Mouse (Mus musculus): ENCODE data around the gene Lamc1. TPM values are rescaled to one million over a fixed set of nuclear protein-coding genes. Genes with fewer than 3 reads are reported as not detected.

The Lamc1 gene
- polyA plus RNA-seq, 1 experiment from 2014 or later: 14.5 TPM

GRCm38 (mm10) chr1:153291416-153291815 lies 41.2 kb downstream of the Lamc1 start:
- 78% methylated on average over 4 of the region's 4 CpGs for WGBS
- Histone ChIP-seq H3K36me3 (no peaks in the 10 kb centered on the region), H3K9me3 (no peaks in the 10 kb centered on the region), H3K27me3 (no peaks in the 10 kb centered on the region), H3K9ac (replicated peaks) (no peak overlapping the region), H3K4me2 (replicated peaks) (no peak overlapping the region), H3K4me3 (no peak overlapping the region), H3K27ac (replicated peaks) (no peak overlapping the region), H3K4me1 (0 out of 2 replicates have a peak, but pooled peaks cover 8% of the 10 kb centered on the region)
- no peak for ATAC-seq (replicated peaks)

DNA sequence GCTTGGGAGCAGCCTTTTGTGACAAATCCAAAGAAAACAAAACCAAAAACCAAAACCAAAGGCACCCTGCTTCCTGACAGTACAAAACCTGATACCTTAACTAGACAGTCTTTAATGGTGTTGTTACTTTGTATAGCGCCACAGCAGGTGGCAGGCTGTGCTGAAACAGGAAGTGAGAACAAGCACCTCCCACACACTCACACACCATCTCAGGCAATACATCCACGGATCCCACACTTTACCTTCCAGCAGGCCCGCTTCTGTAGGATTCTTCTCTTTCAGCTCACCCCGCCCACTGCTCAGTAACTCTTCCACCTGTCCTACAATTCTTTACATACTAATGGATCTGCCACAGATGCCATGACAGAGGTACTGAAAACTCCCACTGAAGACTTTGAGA lies 44.6 kb downstream of the Lamc1 start:
- WGBS: 82% methylated on average over 4 of the region's 4 CpGs

DNA sequence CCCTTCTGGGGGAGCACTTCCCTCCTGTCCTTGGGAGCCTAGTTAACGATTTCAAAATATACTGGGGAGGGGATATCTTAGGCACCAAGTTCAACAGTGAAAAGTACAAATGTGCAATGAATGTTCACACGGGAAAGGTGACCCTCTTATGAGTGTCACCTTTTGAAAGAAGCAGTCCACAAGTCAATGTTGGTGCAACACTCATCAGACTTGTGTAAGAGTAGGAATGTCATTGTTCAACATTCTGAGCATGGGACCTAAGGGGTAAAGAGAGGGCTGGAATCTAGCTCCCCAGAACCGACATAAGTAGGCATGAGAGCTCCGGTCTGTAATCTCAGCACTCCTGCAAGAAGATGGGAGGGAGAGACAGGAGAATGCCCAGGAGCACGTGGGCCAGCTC lies 45.1 kb downstream of the Lamc1 start:
- H3K27ac ChIP-seq (replicated peaks): no peak overlapping the region
- H3K36me3 ChIP-seq: no peaks in the 10 kb centered on the region
- no peak overlapping the region for H3K4me3 ChIP-seq
- no peak for ATAC-seq (replicated peaks)
- 79% methylated on average over 5 of the region's 5 CpGs for WGBS
- H3K4me1 ChIP-seq: 0 out of 2 replicates have a peak, but pooled peaks cover 3% of the 10 kb centered on the region
- no peaks in the 10 kb centered on the region for H3K27me3 ChIP-seq
- no peak overlapping the region for H3K9ac ChIP-seq (replicated peaks)
- H3K9me3 ChIP-seq: no peaks in the 10 kb centered on the region
- H3K4me2 ChIP-seq (replicated peaks): no peak overlapping the region

More for the DNA sequence above, 44.6 kb downstream of the Lamc1 start:
- no peaks in the 10 kb centered on the region for H3K36me3 ChIP-seq
- ATAC-seq (replicated peaks): no peak
- H3K4me2 ChIP-seq (replicated peaks): no peak overlapping the region
- no peaks in the 10 kb centered on the region for H3K27me3 ChIP-seq
- no peak overlapping the region for H3K9ac ChIP-seq (replicated peaks)
- 0 out of 2 replicates have a peak, but pooled peaks cover 6% of the 10 kb centered on the region for H3K4me1 ChIP-seq
- no peak overlapping the region for H3K4me3 ChIP-seq
- no peaks in the 10 kb centered on the region for H3K9me3 ChIP-seq
- H3K27ac ChIP-seq (replicated peaks): no peak overlapping the region

DNA sequence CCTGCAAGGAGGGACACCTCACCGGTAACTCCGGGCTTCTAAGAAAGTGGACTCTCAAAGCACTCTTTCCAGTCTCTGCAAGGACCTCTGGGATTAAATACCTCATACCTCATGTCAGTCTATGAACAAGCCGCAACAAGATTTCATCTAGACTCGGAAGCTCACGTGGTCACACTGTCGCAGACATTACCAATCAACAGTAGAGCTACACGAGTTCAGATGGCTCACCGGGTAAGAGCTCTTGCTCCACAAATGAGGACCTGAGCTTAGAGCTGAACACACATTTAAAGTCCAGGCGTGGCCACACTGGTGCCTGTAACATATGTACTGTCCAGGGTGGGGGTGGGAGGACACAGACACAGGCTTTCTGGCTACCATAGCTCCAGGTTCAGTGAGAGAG lies 46.4 kb downstream of the Lamc1 start:
- peaks cover 5% of the 10 kb centered on the region; the same call in 1 of the 2 replicates for H3K4me1 ChIP-seq
- no peaks in the 10 kb centered on the region for H3K9me3 ChIP-seq
- ATAC-seq (replicated peaks): no peak
- H3K4me2 ChIP-seq (replicated peaks): no peak overlapping the region
- H3K27ac ChIP-seq (replicated peaks): no peak overlapping the region
- WGBS: 96% methylated on average over 9 of the region's 9 CpGs
- H3K9ac ChIP-seq (replicated peaks): no peak overlapping the region
- no peaks in the 10 kb centered on the region for H3K27me3 ChIP-seq
- H3K36me3 ChIP-seq: no peaks in the 10 kb centered on the region
- H3K4me3 ChIP-seq: no peak overlapping the region

DNA sequence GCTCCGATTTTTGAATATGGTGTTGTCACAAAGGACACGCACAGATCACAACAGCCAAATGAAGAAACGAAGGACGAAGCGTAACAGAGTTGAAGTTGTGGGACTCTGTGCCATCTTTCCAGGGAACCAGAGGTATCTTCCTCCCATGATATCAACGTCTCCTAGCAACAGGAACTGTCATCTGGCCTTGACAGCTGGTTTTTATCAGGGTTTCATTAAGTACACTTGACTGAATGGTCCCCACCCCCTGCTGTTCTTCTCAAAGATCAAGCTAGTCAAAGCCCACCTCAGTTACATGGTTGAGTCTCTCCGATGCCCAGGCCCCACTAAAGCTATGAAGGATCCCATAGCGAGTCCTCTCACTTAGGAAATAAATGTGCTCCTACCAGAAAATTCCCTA lies 47.4 kb downstream of the Lamc1 start:
- H3K27ac ChIP-seq (replicated peaks): no peak overlapping the region
- WGBS: 87% methylated on average over 8 of the region's 8 CpGs
- H3K4me3 ChIP-seq: no peak overlapping the region
- H3K27me3 ChIP-seq: no peaks in the 10 kb centered on the region
- H3K36me3 ChIP-seq: no peaks in the 10 kb centered on the region
- ATAC-seq (replicated peaks): no peak
- no peaks in the 10 kb centered on the region for H3K9me3 ChIP-seq
- H3K4me2 ChIP-seq (replicated peaks): no peak overlapping the region
- H3K9ac ChIP-seq (replicated peaks): no peak overlapping the region
- H3K4me1 ChIP-seq: peaks cover 5% of the 10 kb centered on the region; the same call in 1 of the 2 replicates

- Histone ChIP-seq H3K4me3 (no peak overlapping the region), H3K9ac (replicated peaks) (no peak overlapping the region), H3K4me1 (peaks cover 5% of the 10 kb centered on the region; the same call in 1 of the 2 replicates), H3K9me3 (no peaks in the 10 kb centered on the region), H3K4me2 (replicated peaks) (no peak overlapping the region), H3K27ac (replicated peaks) (no peak overlapping the region), H3K36me3 (no peaks in the 10 kb centered on the region), H3K27me3 (no peaks in the 10 kb centered on the region)
- 87% methylated on average over 5 of the region's 5 CpGs for WGBS
- no peak for ATAC-seq (replicated peaks)
Observed at GRCm38 (mm10) chr1:153282342-153282975, 50.1 kb downstream of the Lamc1 start.

DNA sequence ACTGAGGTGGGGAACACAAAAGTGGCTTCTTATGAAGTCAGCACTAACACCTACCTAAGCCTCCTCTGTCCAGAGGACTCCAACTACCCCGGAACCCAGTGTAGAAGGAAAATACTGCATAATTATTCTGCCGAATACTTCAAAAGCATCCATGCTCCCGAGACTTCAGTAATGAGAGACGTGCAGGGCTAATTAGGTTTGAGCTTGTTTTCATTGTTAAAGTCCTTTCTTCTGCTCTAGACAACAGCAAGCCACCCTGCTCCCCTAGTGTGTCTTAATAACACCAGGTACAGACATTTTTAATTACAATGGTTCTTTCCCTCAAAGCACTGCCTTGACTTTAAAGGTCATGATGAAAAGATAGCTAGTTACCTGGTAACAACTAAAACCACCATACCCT lies 51.1 kb downstream of the Lamc1 start:
- no peak overlapping the region for H3K4me3 ChIP-seq
- no peak overlapping the region for H3K4me2 ChIP-seq (replicated peaks)
- H3K36me3 ChIP-seq: no peaks in the 10 kb centered on the region
- H3K4me1 ChIP-seq: peaks cover 5% of the 10 kb centered on the region; the same call in 1 of the 2 replicates
- 3% methylated on average over 4 of the region's 4 CpGs for WGBS
- H3K27me3 ChIP-seq: no peaks in the 10 kb centered on the region
- H3K27ac ChIP-seq (replicated peaks): no peak overlapping the region
- no peaks in the 10 kb centered on the region for H3K9me3 ChIP-seq
- H3K9ac ChIP-seq (replicated peaks): no peak overlapping the region
- no peak for ATAC-seq (replicated peaks)

DNA sequence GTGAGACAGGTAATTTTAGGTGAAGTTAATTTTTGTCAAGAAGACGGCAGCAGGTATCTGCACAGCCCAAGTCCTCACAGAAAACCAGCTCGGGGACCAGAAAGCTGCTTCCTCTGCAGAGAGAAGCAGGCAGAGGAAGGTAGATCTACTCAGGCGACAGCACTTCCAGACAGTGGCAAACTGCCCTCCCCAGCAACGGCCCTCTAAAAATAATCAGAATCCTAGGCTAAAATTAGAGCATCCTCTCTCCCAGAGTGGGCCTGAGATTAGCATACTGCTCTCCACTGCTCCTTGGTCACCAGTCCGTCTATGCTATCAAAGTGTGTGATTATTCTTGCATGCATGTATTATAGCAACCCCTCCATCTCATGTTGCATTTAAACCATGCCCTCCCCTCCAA lies 52.2 kb downstream of the Lamc1 start:
- no peak for ATAC-seq (replicated peaks)
- no peaks in the 10 kb centered on the region for H3K27me3 ChIP-seq

DNA sequence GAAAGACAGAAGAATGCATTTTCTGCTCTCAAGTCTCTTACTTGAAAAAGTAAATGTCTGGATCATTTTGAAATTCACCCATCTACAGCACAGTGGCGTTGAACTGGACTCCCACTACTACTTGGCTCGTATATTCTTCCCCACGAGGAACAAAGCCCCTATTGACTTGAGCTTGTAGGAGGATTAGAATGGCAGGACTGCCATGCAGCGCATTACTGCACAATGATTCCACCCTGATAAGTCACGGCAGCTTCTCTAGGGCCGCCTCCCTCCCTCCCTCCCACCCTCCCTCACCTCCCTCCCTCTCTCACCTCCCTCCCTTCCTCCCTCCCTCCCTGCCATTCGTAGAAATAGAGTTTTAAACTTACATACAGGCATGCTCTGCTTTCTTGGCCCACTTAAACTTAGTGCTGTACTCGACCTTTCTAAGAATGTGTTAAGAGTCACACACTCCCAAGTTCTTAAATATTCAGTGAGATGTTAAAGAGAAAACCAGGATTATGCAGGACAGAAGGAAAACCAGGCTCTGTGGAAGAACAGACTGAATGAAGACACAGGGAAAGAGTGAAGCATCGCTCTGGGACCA lies 54.5 kb downstream of the Lamc1 start:
- H3K4me2 ChIP-seq (replicated peaks): no peak overlapping the region
- ATAC-seq (replicated peaks): no peak

More for the DNA sequence above, 52.2 kb downstream of the Lamc1 start:
- no peak overlapping the region for H3K27ac ChIP-seq (replicated peaks)
- H3K4me1 ChIP-seq: peaks cover 7% of the 10 kb centered on the region; the same call in 1 of the 2 replicates
- H3K4me3 ChIP-seq: no peak overlapping the region
- no peaks in the 10 kb centered on the region for H3K9me3 ChIP-seq
- no peaks in the 10 kb centered on the region for H3K36me3 ChIP-seq
- no peak overlapping the region for H3K9ac ChIP-seq (replicated peaks)
- 62% methylated on average over 5 of the region's 5 CpGs for whole genome bisulfite sequencing
- no peak overlapping the region for H3K4me2 ChIP-seq (replicated peaks)

GRCm38 (mm10) chr1:153275466-153275865 lies 57.1 kb downstream of the Lamc1 start:
- H3K4me1 ChIP-seq: peaks cover 16% of the 10 kb centered on the region
- no peak overlapping the region for H3K9ac ChIP-seq (replicated peaks)
- no peaks in the 10 kb centered on the region for H3K27me3 ChIP-seq
- no peaks in the 10 kb centered on the region for H3K36me3 ChIP-seq
- no peak overlapping the region for H3K27ac ChIP-seq (replicated peaks)
- no peak overlapping the region for H3K4me2 ChIP-seq (replicated peaks)
- H3K4me3 ChIP-seq: no peak overlapping the region
- no peak for ATAC-seq (replicated peaks)
- WGBS: 75% methylated on average over 5 of the region's 5 CpGs
- no peaks in the 10 kb centered on the region for H3K9me3 ChIP-seq

More for the DNA sequence above, 54.5 kb downstream of the Lamc1 start:
- Histone ChIP-seq H3K4me3 (no peak overlapping the region), H3K36me3 (no peaks in the 10 kb centered on the region), H3K27ac (replicated peaks) (no peak overlapping the region), H3K9ac (replicated peaks) (no peak overlapping the region), H3K4me1 (peaks cover 20% of the 10 kb centered on the region), H3K9me3 (no peaks in the 10 kb centered on the region), H3K27me3 (no peaks in the 10 kb centered on the region)
- 22% methylated on average over 9 of the region's 9 CpGs for WGBS

GRCm38 (mm10) chr1:153274611-153275010 lies 58.0 kb downstream of the Lamc1 start:
- Histone ChIP-seq H3K36me3 (no peaks in the 10 kb centered on the region), H3K27ac (replicated peaks) (no peak overlapping the region), H3K27me3 (no peaks in the 10 kb centered on the region), H3K9ac (replicated peaks) (no peak overlapping the region), H3K4me2 (replicated peaks) (no peak overlapping the region), H3K9me3 (no peaks in the 10 kb centered on the region), H3K4me1 (peaks cover 16% of the 10 kb centered on the region), H3K4me3 (no peak overlapping the region)
- WGBS: 22% methylated on average over 6 of the region's 6 CpGs
- ATAC-seq (replicated peaks): no peak

DNA sequence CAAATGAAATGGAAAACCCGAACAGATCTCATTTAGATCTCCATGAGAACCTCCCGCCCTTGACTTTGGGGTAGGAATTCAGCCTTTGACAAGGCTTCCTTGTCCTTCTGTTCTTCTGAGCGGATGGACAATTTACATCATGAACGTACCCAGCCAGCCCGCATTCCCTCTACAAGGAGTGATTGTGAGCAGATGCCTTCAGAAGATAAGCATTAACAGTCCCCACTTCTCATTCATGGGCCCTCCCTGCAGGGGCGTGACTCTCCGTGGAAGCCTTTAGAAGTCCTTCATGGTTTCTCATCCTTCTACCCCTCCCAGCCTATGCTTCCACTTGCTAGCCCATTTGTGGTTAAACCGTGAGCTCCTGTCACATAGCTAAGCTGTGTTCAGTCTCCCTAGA lies 58.9 kb downstream of the Lamc1 start:
- Histone ChIP-seq H3K9me3 (no peaks in the 10 kb centered on the region), H3K4me3 (no peak overlapping the region), H3K36me3 (no peaks in the 10 kb centered on the region), H3K27ac (replicated peaks) (no peak overlapping the region), H3K4me1 (peaks cover 16% of the 10 kb centered on the region), H3K27me3 (no peaks in the 10 kb centered on the region), H3K9ac (replicated peaks) (no peak overlapping the region), H3K4me2 (replicated peaks) (no peak overlapping the region)
- no peak for ATAC-seq (replicated peaks)
- WGBS: 60% methylated on average over 8 of the region's 8 CpGs

- WGBS: 94% methylated on average over 15 of the region's 15 CpGs
- no peak overlapping the region for H3K4me3 ChIP-seq
- no peak for ATAC-seq (replicated peaks)
- H3K27ac ChIP-seq (replicated peaks): no peak overlapping the region
- H3K9ac ChIP-seq (replicated peaks): no peak overlapping the region
- no peaks in the 10 kb centered on the region for H3K9me3 ChIP-seq
- H3K4me2 ChIP-seq (replicated peaks): no peak overlapping the region
- no peaks in the 10 kb centered on the region for H3K27me3 ChIP-seq
- H3K4me1 ChIP-seq: peaks cover 28% of the 10 kb centered on the region
- H3K36me3 ChIP-seq: no peaks in the 10 kb centered on the region
Observed at GRCm38 (mm10) chr1:153270827-153271226, 61.8 kb downstream of the Lamc1 start.

Data from forebrain, embryonic 15.5 days (tissue).